Mouse (Mus musculus): ENCODE results near the gene Map1lc3b. TPM values are rescaled to one million over a fixed set of nuclear protein-coding genes. Genes with fewer than 3 reads are reported as not detected.

Gene Map1lc3b
- polyA plus RNA-seq, 1 experiment from 2014 or later: 206 TPM

DNA sequence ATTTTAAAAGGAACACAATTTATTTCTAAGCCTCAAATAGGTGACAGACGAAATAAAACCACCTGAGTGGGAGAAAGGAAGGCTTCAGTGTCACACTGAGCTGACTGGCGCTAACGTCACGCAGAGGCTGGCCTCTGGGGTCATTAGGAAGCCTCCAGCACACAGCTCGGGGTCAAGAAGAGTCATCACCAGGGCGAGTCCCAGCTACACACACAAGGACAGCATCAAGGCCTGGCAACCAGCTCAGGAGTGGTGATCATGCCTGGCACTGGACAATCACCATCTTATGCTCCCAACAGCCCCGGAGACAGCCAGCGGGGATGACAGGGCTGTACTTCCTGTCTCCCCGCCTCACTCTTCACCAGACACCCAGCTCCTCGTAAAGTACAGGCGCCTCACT is 32.4 kb upstream of the Map1lc3b start:
- H3K36me3 ChIP-seq: peaks cover 60% of the 10 kb centered on the region
- H3K9me3 ChIP-seq (replicated peaks): no peaks in the 10 kb centered on the region
- H3K4me3 ChIP-seq (replicated peaks): no peak overlapping the region
- no peak overlapping the region for H3K9ac ChIP-seq
- H3K4me1 ChIP-seq: no peaks in the 10 kb centered on the region
- 91% methylated on average over 11 of the region's 11 CpGs for WGBS
- ATAC-seq (ENCODE audit: insufficient number of reproducible peaks, low FRiP score, low TSS enrichment, low read depth): no peak
- H3K27me3 ChIP-seq: no peaks in the 10 kb centered on the region
- H3K4me2 ChIP-seq (replicated peaks): no peak overlapping the region
- H3K27ac ChIP-seq (replicated peaks): no peak overlapping the region

DNA sequence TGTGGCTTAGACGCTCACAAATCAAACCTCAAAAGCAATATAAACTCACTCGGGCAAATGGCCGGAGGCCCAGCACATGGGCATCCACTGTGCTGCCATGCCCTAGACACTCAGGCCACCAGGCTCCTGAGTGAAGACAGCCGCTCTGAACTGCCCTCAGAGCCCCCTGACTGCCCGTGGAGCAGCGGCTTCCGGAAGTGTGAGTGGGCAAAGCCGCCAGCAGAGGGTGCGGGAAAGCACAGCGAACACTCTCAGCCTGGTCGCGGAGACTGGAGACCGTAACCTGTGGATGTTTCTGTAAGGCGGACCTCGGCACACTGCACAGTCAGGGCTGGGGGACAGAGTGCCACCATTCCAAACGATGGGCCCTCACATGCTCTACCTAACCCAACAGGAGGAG is 31.6 kb upstream of the Map1lc3b start:
- 89% methylated on average over 16 of the region's 16 CpGs for WGBS
- ATAC-seq (ENCODE audit: insufficient number of reproducible peaks, low FRiP score, low TSS enrichment, low read depth): no peak
- Histone ChIP-seq H3K36me3 (peaks cover 53% of the 10 kb centered on the region), H3K27me3 (no peaks in the 10 kb centered on the region), H3K9me3 (replicated peaks) (no peaks in the 10 kb centered on the region), H3K4me1 (no peaks in the 10 kb centered on the region), H3K4me3 (replicated peaks) (no peak overlapping the region), H3K27ac (replicated peaks) (no peak overlapping the region), H3K9ac (no peak overlapping the region), H3K4me2 (replicated peaks) (no peak overlapping the region)

DNA sequence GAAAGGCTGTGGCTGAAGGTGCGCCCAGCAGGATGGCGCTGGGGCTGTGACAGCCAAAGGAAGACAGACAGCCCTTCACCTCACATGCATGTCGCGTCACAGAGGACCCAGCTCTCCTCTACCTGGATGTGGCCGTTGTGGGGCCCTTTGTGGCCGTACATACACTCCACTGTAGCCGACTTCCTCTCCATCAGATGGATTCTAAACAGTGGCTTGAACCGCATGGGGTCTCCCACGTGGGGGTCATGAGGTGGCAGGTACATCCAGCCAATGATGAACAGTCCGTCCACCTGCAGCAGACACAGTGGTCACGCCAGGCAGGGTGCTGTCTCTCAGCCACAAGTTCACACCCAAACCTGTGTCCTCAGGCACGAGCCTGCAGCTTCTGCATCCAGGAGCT is 30.4 kb upstream of the Map1lc3b start:
- WGBS: 95% methylated on average over 12 of the region's 12 CpGs

DNA sequence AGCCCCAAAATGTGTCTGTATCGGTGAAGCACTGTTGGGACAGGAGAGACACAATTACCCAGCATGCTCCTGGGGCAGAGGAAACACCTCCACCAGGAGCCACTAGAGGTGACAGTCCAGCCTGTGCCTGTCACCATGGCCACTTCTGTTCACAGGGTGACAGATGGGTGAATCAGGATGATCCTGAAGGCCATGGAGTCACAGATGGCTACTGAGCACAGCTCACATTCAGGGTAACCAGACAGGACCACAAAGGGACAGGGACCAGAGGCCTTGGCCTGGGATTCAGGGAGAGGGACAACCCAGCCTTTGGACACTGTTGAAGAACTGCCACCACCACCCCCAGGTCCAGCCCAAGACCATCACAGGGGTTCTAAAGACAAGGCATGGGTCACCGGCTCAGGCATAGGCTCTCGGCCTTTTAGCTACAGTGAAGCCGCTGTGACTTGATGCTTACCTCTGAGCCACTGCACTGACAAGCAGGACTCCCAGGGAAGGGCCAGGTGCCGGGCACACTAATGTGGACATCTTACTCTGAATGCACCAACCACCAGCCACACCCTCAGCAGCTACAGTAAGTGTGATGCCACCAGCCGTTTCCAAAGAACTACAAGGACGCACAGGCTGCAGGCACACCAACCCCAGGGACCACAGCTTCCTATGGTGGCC is 29.6 kb upstream of the Map1lc3b start:
- no peak for ATAC-seq (ENCODE audit: insufficient number of reproducible peaks, low FRiP score, low TSS enrichment, low read depth)
- H3K9me3 ChIP-seq (replicated peaks): no peaks in the 10 kb centered on the region
- H3K4me1 ChIP-seq: no peaks in the 10 kb centered on the region
- peaks cover 42% of the 10 kb centered on the region for H3K36me3 ChIP-seq
- H3K4me2 ChIP-seq (replicated peaks): no peak overlapping the region
- H3K9ac ChIP-seq: no peak overlapping the region
- 94% methylated on average over 7 of the region's 7 CpGs for WGBS
- no peak overlapping the region for H3K27ac ChIP-seq (replicated peaks)
- no peak overlapping the region for H3K4me3 ChIP-seq (replicated peaks)
- H3K27me3 ChIP-seq: no peaks in the 10 kb centered on the region

More for the DNA sequence above, 30.4 kb upstream of the Map1lc3b start:
- Histone ChIP-seq H3K4me1 (no peaks in the 10 kb centered on the region), H3K4me3 (replicated peaks) (no peak overlapping the region), H3K9me3 (replicated peaks) (no peaks in the 10 kb centered on the region), H3K4me2 (replicated peaks) (no peak overlapping the region), H3K27ac (replicated peaks) (no peak overlapping the region), H3K36me3 (peaks cover 49% of the 10 kb centered on the region), H3K9ac (no peak overlapping the region), H3K27me3 (no peaks in the 10 kb centered on the region)
- no peak for ATAC-seq (ENCODE audit: insufficient number of reproducible peaks, low FRiP score, low TSS enrichment, low read depth)

DNA sequence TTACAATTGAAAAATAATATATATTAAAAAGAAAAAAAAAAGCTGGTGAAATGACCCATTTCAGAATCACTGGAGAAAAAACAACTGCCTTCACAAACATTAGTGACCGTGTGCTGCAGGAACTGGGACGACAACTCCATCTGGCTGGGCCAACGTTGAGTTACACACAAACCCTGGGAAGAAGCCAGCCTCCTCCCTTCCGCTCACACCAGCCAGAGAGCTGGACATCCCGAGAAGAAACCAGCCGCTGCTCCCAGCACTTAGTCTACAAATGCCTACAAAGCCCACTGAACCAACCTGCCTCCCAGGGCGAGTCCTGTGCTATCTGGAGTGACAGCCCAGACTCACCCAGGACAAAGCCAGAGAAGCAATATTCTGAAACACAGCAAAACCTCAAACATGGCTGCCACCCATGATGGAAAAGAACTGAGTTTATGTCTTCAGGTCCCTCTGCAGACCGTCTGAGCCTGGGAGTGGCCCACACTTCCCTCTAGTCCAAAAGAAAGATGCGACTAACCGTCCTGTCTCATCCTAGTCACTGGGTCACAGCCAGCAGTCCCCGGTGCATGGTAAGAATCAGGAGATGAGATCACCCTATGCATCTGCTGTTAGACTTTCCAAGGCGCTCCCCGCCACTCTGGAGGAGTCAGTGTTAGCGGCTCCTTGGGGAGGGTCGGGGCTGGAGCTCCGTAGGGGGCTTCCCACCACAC is 28.4 kb upstream of the Map1lc3b start:
- 81% methylated on average over 16 of the region's 16 CpGs for WGBS
- Histone ChIP-seq H3K4me3 (replicated peaks) (no peak overlapping the region), H3K4me2 (replicated peaks) (no peak overlapping the region), H3K4me1 (no peaks in the 10 kb centered on the region), H3K27me3 (no peaks in the 10 kb centered on the region), H3K36me3 (peaks cover 41% of the 10 kb centered on the region), H3K9ac (no peak overlapping the region), H3K27ac (replicated peaks) (no peak overlapping the region), H3K9me3 (replicated peaks) (no peaks in the 10 kb centered on the region)
- no peak for ATAC-seq (ENCODE audit: insufficient number of reproducible peaks, low FRiP score, low TSS enrichment, low read depth)

DNA sequence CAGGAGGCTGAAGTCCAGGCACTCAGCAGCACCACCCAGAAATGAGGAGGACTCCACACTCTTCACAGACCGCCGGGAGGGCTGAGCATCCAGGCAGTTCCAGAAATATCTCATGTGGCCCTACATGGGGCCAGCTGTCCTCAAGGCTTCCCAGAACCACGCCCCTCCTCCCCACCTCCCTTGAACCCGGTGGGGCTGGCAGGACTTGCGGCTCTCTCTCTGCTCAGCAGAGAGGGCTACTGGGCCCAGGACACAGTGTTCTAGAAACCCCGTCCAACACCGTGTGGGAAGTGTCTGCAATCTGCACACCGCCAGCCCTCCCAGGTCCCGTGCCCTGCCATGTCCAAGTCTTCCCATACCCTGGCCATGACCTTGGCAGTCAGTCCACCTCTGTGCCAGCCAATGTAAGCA is 27.2 kb upstream of the Map1lc3b start:
- Histone ChIP-seq H3K9me3 (replicated peaks) (no peaks in the 10 kb centered on the region), H3K4me2 (replicated peaks) (no peak overlapping the region), H3K27me3 (no peaks in the 10 kb centered on the region), H3K27ac (replicated peaks) (no peak overlapping the region), H3K9ac (no peak overlapping the region), H3K4me1 (no peaks in the 10 kb centered on the region), H3K4me3 (replicated peaks) (no peak overlapping the region), H3K36me3 (peaks cover 37% of the 10 kb centered on the region)
- WGBS: 83% methylated on average over 9 of the region's 9 CpGs
- no peak for ATAC-seq (ENCODE audit: insufficient number of reproducible peaks, low FRiP score, low TSS enrichment, low read depth)

DNA sequence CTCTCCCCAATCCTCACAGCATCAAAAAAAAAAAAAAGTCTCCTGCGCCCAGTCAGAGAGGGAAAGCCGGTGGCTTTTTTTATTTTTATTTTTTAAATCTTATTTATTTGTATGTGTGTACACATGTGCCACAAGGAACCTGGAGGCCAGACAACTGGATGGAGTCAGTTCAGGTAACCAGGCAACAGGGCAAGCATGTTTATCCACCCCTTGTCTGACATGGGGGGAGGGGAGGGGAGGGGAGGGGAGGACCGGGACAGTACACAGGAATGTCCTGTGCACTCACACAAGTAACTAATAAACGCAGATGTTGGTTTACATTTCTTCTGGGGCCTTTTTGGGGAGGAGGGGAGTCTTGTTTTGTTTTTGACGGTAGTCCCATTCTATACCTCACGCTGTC is 26.5 kb upstream of the Map1lc3b start:
- Histone ChIP-seq H3K27me3 (no peaks in the 10 kb centered on the region), H3K4me2 (replicated peaks) (no peak overlapping the region), H3K27ac (replicated peaks) (no peak overlapping the region), H3K4me3 (replicated peaks) (no peak overlapping the region), H3K4me1 (no peaks in the 10 kb centered on the region), H3K9ac (no peak overlapping the region), H3K9me3 (replicated peaks) (no peaks in the 10 kb centered on the region), H3K36me3 (peaks cover 29% of the 10 kb centered on the region)
- WGBS: 67% methylated on average over 6 of the region's 6 CpGs
- ATAC-seq (ENCODE audit: insufficient number of reproducible peaks, low FRiP score, low TSS enrichment, low read depth): no peak

DNA sequence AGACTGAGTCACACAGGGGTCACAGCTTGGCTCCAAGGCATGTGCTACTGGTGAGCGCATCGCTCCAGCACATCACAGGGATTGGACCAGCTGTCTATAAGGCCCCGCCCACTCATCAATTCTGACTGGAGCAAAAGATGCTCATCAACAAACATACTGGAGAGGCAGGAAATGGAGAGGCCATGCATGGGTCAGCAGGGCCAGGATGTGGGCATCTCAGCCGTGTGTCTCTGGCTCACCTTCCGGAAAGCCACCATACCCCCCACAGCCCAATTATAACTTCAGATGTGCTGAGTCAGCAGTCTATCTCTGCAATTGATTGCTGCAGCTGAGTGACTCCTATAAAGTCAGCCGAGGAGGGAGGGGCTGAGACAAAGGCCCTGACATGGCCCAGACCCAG is 21.8 kb upstream of the Map1lc3b start:
- H3K9ac ChIP-seq: no peak overlapping the region
- H3K4me3 ChIP-seq (replicated peaks): no peak overlapping the region
- peaks cover 18% of the 10 kb centered on the region; the same call in 1 of the 2 replicates for H3K36me3 ChIP-seq
- H3K27me3 ChIP-seq: no peaks in the 10 kb centered on the region
- ATAC-seq (ENCODE audit: insufficient number of reproducible peaks, low FRiP score, low TSS enrichment, low read depth): no peak
- 0 out of 2 replicates have a peak, but pooled peaks cover 5% of the 10 kb centered on the region for H3K4me1 ChIP-seq
- H3K27ac ChIP-seq (replicated peaks): no peak overlapping the region
- H3K4me2 ChIP-seq (replicated peaks): no peak overlapping the region
- H3K9me3 ChIP-seq (replicated peaks): no peaks in the 10 kb centered on the region
- 71% methylated on average over 6 of the region's 6 CpGs for WGBS

DNA sequence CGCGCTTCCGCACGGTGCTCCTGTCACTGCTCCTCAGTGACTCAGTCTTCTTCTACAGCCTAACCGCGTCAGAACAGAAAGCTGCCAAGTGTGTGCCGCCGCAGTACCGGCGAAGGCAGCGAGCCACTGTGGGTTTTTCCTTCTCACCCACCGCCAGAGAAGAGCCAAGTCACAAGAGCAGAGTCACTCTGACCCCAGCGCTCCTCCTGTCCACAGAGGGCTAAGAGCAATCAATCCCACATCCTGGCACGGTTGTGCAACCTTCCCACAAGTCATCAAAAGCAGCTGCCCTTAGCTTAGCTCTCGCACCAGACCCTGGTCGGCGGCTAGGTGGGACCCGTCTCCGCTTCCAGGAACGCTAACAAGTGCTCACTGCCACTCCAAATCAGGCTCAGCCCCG is 19.8 kb upstream of the Map1lc3b start:
- Histone ChIP-seq H3K4me2 (replicated peaks) (no peak overlapping the region), H3K36me3 (peaks cover 9% of the 10 kb centered on the region; the same call in 1 of the 2 replicates), H3K9ac (no peak overlapping the region), H3K9me3 (replicated peaks) (no peaks in the 10 kb centered on the region), H3K4me1 (0 out of 2 replicates have a peak, but pooled peaks cover 5% of the 10 kb centered on the region), H3K27ac (replicated peaks) (no peak overlapping the region), H3K4me3 (replicated peaks) (no peak overlapping the region), H3K27me3 (no peaks in the 10 kb centered on the region)
- ATAC-seq (ENCODE audit: insufficient number of reproducible peaks, low FRiP score, low TSS enrichment, low read depth): no peak
- 78% methylated on average over 21 of the region's 21 CpGs for WGBS

DNA sequence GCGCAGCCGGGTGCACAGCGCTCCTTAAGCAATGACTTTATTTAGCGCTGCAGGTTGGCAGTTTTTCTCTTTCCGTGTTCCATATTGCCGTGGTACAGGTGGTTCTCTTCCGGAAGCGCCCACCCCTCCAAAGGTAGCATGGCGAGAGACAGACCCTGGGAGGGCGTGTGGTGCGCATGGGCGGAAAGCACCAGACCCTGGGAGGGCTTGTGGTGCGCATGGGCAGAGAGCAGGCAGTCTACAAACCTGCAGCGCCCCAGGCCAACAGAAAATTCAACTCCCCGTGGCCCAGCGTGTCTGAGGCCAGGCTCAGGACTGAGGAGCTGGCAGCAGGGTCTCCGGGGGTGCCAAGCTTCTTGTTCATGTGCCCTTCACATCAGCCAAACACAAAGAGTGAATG is 19.4 kb upstream of the Map1lc3b start:
- no peaks in the 10 kb centered on the region for H3K9me3 ChIP-seq (replicated peaks)
- H3K36me3 ChIP-seq: peaks cover 9% of the 10 kb centered on the region; the same call in 1 of the 2 replicates
- WGBS: 76% methylated on average over 17 of the region's 17 CpGs
- H3K9ac ChIP-seq: no peak overlapping the region
- H3K4me1 ChIP-seq: 0 out of 2 replicates have a peak, but pooled peaks cover 5% of the 10 kb centered on the region
- no peak overlapping the region for H3K27ac ChIP-seq (replicated peaks)
- H3K27me3 ChIP-seq: no peaks in the 10 kb centered on the region
- ATAC-seq (ENCODE audit: insufficient number of reproducible peaks, low FRiP score, low TSS enrichment, low read depth): no peak
- no peak overlapping the region for H3K4me3 ChIP-seq (replicated peaks)
- H3K4me2 ChIP-seq (replicated peaks): no peak overlapping the region

DNA sequence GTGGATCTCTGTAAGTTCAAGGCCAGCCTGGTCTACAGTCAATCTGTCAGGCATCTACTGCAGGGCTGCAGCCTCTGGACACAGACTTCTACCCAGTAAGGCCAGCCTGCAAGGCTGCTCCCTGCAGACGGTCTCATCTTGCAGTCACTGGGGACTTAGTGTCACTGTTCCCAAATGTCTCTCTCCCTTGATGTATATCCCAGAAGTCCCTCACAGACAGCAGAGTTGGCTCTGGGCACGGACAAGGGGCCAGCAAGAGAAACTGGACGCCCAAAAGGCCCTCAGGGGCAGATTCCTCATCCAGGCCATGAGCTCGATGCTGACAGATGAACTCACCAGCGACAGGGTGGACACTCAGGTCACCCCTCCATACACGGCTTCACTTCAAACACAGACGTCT is 18.0 kb upstream of the Map1lc3b start:
- H3K36me3 ChIP-seq: peaks cover 4% of the 10 kb centered on the region; the same call in 1 of the 2 replicates
- WGBS: 65% methylated on average over 7 of the region's 7 CpGs
- no peak for ATAC-seq (ENCODE audit: insufficient number of reproducible peaks, low FRiP score, low TSS enrichment, low read depth)

More for the DNA sequence above, 18.0 kb upstream of the Map1lc3b start:
- no peaks in the 10 kb centered on the region for H3K27me3 ChIP-seq
- H3K9ac ChIP-seq: no peak overlapping the region
- H3K27ac ChIP-seq (replicated peaks): no peak overlapping the region
- H3K9me3 ChIP-seq (replicated peaks): no peaks in the 10 kb centered on the region
- peaks cover 14% of the 10 kb centered on the region for H3K4me1 ChIP-seq
- no peak overlapping the region for H3K4me3 ChIP-seq (replicated peaks)
- no peak overlapping the region for H3K4me2 ChIP-seq (replicated peaks)

Data from embryonic facial prominence, embryonic 15.5 days (tissue).